Mouse (Mus musculus) adrenal gland, postnatal 36 days (tissue): Measurements from ENCODE around the gene Tex30. TPM values are rescaled to one million over a fixed set of nuclear protein-coding genes. Genes with fewer than 3 reads are reported as not detected.

Experiments
- DNase-seq, 2 experiments: peaks; one replicate each; pipeline ENCODE4 v3.0.0; 2021; ENCODE audit warnings: mixed read lengths in 1 of 2
- long read RNA-seq, 2 experiments: library from polyadenylated mRNA; stranded (forward); transcript quantifications; one replicate each; pipeline ENCODE4 v2.0.0; 2021; ENCODE audit warnings: borderline sequencing depth in 2 of 2
- total RNA-seq, 2 experiments: library from RNA; stranded (reverse); gene quantifications; 2 replicates each; pipeline ENCODE4 v1.2.3; 2021

The Tex30 gene
- total RNA-seq: 10 to 100 TPM; 10.4 to 14.9 TPM
- long read RNA-seq, experiment 1, partial matches to known transcripts: 0 of 5 reads
- long read RNA-seq, experiment 1, other reads (novel, unspliced or antisense): 1 of 5 reads
- long read RNA-seq, experiment 2, transcript Tex30-211 (6 exons, 960 nt): major isoform, 5 of 7 reads
- long read RNA-seq, experiment 2, partial matches to known transcripts: 1 of 7 reads
- long read RNA-seq, experiment 2, other reads (novel, unspliced or antisense): 0 of 7 reads

DNA sequence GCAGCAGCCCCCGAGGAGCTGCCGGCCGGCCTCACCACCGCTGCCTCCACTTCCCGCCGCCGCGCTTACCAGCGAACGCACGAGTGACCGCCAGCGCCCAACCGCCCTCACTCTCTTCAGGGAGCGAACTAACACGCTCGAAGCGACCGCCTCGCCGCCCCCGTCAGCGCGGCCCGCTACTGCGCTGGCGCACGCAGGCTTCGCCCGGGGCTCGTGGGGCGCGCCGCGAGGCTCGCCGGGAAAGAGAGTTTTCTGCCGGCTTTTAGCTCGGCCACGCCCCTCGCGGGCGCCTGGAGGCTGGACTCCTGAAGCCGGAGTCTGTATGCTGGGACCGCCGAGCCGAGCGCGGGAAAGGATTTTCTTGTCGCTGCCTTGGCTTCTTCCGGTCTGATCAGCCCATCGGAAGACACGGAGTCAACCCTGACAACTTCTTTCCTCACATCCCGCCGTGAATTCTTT, at the start of gene Tex30:
Gene Tex30 (minus strand): TSS at position 183 of the 459 bp plus-strand sequence.
- DNase-seq: peak; percentile 97

DNA sequence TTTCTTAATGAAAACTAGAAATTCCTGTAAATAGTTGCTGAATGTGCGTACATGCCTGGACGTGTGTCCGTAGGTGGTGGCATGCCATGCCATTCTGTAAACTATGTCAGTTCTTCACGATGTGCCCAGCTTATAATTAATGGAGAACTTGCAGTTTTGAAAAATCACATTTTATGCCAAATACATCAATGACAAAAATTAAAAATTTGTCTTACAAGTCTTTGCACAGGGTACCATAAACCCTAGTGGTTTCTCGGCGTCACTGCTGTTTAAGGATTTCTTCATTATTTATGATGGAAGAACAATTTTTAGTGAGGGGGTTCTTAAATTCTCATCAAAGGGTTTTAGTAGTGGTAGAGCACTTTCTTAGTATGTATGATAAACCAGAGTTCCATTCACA, 46.5 kb upstream of the Tex30 start:
- DNase-seq: no peak

DNA sequence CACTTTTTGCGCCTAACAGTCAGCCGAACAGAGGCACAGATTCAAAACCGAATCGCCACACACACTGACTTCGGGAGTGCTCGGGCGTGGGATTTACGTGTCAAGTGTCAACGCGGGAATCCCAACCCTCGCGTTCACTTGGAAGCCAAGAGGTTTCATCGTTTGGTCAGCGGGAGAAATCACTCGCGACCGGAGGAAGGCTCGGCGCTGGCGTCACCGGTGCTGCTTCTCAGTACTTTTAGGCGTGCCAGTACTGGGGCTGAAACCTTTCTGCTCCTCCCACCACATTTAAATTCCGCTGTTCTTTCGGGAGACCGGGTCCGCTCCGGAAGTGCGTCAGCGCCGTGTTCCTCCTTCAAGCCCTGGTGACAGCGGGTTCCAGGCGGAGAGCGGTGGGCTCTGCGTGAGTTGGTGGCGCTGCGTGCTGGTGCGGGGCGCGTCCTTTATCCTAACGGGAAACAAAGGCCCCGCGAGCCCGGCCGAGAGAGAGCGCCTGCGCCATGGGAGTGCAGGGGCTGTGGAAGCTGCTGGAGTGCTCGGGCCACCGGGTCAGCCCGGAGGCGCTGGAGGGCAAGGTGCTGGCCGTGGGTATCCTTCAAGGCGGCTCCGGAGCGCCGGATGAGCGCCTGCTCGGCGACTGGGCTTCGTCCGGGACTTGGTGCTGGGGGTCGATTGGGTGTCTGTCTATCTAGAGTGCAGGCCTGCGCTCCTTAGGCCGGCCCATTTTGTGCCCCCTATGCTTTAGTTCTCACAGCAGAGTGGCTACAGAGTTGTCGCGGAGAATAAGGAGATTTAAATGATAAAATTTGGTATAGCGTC, 45.5 kb upstream of the Tex30 start, which contains the start of gene Ercc5:
Gene Ercc5 (plus strand): TSS at position 182 of the 819 bp plus-strand sequence.
- peak; percentile 90 to 92 for DNase-seq

DNA sequence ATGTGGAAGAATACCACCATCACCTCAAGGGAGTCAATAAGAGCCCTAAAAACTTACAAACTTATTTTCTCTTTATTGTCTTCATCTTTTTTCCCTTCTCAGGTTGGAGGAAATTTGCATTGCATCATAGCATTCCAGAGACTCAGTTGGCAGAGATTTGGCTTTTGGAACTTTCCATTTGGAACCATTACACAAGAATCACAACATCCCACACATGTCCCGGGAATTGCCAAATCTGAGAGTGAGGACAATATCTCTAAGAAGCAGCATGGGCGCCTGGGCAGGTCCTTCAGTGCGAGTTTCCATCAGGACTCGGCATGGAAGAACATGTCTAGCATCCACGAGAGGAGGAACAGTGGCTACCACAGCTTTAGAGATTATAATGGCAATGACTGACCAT, 40.5 kb upstream of the Tex30 start:
- DNase-seq: no peak

DNA sequence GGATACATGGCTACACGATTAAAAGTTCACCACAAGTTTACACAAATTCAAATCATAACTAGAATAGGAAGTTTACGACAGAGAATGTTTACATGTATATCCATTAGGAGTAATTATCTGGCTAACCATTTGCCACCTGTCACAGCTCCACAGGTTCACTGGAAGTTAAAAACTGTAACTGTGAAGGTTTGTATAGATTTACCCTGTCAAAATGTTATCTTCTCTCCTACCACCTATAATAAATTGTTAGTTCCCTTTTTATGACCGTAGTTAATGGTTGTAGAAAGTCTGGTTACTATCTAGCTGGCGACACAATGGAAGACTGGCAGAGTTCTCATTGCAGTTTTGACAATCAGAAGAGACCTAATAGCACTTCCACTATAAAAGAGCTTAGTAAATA, 38.0 kb upstream of the Tex30 start:
- no peak for DNase-seq

DNA sequence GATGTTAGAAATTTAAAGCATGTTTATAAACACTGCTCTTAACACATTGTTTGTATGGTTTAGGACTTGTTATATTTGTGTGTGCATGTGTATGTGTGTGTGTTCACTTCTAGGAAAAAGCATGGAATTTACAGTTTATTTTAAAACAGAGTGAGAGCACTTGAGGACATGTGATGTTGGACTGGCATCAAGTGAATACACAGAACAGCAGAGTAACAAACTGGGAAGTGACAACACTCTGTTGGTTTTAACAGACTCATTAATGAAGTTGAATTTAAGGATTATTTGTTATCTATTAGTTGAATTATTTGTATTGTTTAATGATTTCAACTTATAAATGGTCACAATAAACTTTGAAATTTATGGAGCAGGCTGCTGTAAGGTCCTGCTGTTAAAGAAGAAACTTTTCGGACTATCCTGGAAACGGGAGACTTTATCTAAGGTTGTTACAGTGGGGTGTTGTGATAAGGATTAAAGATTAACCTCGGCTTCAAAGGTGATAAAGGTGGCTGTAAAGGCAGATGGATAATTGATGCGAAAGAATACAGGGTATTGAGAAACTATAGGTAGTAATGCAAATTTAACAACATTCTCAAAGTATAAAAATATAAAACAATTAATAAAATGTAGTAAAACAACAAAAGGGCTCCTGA, 27.8 kb upstream of the Tex30 start:
- DNase-seq: no peak

DNA sequence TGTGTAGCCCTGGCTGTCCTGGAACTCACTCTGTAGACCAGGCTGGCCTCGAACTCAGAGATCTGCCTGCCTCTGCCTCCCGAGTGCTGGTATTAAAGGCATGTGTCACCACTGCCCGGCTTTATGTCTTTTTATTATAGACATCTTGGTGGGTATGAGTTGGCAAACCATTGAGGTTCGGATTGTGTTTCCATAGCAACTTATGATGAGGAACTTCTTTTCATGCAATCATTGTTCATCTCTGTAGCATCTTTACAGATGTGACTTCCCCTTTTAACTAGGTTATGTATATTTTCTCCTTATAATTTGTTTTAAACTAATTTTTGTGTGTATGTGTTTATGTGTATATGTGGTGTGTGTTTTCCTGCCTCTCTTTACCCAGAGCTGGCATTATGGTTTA, 23.3 kb upstream of the Tex30 start:
- DNase-seq: no peak

DNA sequence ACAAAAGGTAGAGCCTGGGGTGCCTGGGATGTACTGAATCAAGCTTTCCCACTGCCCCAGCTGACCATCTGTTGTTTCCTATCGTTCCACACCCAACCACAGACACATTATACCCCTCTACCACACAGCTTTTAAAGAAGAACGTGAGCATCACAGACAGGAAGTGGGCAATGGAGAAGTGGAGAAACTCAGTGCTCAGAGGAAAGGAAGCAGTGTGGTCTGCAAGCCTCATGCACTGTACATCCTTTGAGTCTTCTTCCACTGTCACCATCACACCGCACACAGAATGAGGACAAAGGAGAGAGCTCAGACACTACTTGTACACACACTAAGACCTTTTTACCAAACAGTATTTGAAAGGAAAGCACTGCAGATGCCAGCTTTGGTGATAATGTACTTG, 20.0 kb upstream of the Tex30 start:
- DNase-seq: no peak

DNA sequence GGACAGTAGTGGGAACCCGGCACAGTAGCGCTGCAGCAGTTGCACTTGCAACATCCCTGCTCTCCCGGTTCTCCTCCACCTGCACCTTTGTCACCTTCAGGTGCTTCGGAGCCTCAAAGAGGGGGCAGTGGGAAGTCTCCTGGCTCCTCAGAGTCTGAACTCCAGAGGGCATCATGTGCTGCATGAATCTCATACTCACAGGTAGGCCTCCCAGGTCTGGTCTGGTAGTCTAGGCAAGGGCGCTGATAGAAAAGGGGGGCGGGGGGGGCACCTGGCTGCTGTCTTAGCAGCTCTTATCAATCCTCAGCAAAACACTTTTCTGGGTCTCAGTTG, 17.8 kb upstream of the Tex30 start:
- DNase-seq: no peak

DNA sequence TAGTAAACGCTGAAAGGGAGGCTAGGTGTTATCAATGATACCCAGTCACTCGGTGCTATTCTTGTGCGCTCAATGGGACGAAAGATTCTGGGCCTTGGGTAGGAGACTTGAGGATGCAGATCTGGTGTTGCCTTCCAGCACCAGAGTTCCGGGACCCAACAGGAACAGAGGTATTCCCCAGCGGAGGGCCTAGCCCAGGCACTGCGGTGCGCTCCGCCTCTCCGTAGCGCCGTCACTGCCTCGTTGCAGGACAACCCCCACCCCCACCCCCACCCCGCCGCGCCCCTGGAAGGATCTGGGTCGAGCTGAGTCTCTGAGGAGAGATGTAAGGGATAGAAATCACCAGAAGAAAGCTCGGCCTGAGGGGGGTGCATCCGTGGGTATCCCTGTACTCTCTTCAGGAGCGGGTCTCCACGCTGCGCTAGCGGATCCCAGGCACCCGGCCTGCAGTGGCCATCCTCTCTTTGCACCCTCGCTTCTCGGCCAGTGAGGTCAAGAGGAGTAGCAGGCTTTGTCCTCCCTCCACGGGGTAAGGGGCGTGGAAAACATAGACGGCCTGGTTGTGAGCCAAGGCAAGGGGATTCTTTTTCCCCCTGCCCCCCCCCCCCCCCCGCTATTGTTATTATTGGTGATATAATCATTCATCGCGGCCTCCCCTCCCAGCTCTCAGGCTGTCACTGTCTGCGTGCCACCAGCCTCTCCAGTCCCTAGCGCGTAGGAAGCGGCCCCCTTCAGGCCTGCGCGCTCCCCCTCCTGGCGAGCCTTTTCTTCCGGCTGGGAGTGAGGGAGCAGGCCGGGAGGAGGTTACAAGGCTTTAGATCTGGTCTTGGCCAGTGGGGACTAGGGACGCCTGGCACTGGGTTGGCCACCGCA, 17.2 kb upstream of the Tex30 start:
- DNase-seq: peak; percentile 89 to 90

DNA sequence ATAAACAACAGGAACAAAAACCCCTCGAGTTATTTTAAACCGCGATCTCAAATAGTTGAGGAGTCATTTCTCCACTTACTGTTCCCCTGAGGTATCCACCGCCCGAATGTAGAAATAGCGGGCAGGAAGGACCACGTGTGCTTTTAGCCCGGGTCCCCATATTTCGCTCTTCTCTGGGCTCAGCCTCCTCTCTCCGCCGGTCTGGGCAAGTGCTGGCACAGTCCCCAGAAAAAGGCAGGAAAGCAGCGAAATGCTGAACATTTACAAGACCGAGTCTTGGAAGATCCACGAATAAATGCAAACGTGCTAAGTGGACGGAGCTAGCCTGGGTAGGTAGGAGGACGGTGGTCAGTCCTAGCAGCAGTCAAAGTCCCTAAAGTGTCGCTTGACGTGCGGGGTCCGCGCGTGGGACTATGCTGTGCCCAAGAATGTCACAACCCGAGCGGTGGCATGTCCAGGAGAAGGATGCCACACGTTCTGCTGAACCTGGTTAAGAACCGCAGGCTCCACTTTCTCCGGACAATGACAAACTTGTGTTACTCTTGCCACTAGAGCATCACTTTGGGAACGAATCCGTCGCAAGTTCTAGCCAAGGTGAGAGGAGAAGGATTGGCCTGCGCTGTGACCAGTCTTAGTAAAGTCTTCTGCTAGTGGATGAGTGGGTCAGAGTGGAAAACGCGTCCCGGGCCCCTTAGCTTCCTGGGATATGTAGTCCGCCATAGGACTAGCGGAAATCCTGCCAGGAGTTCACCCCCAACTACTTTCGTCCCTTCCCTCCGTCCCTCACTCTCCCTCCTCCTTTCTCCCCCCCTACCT, 16.2 kb upstream of the Tex30 start, which contains the start of the genes Kdelc1 and Bivm:
Gene Kdelc1 (minus strand): TSS at position 570 of the 816 bp plus-strand sequence.
Gene Bivm (plus strand): TSS at position 719 of the 816 bp plus-strand sequence.
- peak; percentile 88 to 89 for DNase-seq

DNA sequence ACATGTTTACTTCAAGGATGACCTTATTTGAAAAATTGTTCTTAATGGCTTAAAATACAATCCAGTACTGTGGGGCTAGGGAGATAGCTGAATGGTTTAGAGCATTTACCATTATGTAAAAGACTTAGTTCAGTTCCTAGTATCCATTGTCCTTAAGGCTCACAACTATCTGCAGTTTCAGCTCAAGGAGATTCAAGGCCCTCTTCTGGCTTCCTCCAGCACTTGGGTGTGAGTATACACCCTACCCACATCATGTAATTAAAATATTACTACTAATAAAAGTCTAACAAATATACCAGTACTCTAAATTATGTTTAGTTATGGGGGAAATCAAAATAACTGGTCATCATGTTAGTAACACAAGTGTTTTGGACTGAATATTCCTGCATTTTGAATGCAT, 15.3 kb upstream of the Tex30 start:
- DNase-seq: no peak

DNA sequence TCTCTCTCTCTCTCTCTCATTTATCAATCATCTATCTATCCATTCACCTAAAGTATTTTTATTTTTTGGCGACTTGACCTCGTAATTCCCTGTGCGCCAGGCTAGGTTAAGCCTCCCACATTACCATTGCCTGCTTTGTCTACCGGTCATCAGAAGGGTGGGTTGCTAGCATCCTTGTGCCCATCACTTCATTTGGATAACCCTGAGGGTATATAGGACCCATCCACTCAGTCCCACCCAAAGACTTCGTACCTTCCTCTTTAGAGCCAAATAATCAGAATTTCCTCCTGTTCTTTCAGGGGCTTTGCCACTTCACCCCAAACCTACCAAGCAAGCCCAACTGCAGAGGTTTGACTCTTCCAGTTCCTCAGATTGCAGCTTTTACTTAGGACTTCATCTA, 698 bp upstream of the Tex30 start:
- DNase-seq: no peak

DNA sequence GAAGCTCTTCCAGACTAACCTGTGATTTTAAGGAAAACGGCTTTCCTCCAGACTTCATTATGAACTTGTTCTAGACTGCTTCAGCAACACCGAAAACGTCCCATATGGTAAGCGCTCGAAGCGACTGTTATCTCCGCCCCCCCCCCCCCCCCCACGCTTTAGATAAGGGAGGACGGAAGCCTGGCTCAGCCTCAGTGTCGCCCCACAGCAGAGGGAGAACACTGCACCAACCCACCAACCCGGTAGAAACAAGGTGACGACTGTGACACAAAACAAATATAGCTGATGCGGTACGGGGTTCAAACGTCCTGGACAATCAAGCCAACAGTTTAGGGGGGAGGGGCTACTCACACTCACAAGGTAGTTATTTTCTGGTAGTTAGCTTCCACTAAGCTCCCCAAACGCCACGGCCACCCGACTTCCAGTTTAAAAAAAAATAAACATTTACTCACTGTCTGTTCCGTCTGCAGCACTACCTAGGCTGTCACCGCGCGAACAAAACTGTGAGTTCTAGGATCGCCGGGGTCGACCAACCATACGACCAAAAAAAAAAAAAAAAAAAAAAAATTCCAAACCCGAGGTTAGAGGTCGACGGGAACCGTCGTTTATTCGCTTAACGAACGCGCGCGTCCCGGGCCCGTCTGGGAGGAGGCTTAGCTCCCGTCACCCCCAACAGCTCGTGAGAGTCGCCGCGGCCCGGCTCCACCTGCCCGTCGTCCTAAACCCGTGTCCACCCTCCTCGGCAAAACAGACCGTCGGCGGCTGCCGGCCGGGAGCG, 604 bp downstream of the Tex30 start:
- DNase-seq: peak; percentile 20 to 32

DNA sequence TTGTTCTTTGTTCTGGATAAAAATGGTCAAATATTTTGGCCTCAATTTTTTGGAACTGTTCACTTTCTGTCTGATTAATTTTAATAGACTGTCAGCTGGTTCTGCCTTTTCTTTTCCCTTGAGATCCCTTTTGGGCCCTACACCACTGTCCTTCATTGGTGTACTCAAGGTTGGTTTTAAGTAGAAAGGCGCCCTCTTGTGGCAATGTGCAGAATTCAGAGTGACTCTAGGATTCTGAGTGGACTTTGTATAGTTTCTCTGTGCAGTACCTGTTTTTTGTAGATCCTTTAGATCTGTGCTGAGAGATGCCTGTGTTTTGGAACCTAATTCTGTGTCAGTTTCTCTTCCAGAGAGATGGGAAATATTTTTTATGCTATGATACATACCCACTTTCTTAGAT, 37.6 kb downstream of the Tex30 start:
- DNase-seq: peak; percentile 63 to 70

DNA sequence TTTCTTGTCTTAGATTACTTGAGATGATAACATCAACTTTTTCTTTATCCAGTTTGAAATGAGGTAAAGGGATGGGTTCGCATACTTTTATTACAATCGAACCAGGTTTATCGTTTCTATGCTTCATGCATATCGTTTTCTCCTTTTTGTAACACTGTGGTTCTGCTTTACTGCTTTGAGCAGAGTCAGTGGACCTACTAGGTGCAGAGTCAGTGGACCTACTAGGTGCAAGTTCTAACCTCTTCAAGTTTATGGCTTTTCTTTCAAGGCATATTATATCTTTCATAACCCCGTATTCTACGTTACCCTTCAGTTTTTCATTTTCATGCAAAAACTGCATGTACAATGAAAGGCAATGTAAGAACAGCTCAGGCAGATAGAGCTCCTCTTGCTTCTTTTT, 38.8 kb downstream of the Tex30 start:
- DNase-seq: no peak

DNA sequence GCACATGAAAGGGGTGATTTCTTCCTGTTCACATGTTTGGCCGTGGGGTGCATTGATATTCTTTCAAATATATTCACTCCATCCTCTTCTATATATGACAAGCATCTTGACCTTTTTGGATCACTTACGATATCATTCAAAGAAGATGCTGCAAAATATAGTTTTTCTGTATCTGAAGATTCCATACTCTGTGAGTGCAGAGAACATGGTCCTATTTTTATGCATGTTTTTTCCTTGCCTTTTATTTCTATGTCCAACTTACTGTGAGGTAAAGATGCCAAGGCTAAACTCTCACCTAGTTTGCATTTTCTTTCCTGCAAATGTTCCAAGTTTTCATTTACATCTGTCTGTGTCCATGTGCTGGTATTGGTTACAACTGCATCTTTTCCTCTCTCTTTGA, 40.4 kb downstream of the Tex30 start, which contains the start of gene Gm8251:
Gene Gm8251 (minus strand): TSS at position 101 of the 400 bp plus-strand sequence.
- no peak for DNase-seq

DNA sequence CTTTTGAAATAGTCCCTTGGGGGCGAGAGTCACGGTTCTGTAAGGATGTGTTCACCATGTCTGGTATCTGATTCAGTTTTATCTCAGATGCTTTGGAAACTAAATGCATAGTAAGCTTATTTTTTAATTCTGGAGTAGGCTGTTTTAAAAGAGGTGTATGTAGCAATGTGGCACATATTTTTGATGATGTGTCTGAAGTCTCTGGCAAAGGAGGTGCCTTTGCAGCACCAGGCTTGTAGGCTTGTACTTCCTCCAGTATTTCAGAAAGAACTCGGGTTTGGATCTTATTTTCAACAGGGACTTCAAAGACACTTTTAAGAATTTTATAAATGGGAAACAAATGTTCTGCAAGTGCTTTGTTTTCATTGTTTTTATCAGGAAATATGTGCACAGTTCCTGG, 44.4 kb downstream of the Tex30 start:
- DNase-seq: no peak

DNA sequence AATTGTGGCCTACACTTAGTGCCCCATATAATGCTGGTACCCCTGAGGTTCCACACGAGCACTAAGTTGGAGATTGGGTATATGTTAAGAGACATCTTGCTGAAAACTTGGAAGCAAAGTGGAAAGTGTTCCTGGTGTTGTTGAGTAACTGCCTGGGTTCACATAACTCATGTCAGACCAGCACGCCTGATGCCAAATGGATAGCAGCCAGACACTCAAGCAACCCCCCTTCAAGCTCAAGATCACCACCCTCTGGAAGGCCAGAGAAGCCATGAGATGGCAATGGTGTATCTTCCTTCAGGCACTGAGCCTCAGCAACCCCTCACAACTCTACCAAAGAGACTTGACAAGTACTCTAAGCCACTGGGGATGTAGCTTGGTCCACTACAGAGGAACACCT, 55.7 kb downstream of the Tex30 start:
- DNase-seq: peak; percentile 71 to 74

DNA sequence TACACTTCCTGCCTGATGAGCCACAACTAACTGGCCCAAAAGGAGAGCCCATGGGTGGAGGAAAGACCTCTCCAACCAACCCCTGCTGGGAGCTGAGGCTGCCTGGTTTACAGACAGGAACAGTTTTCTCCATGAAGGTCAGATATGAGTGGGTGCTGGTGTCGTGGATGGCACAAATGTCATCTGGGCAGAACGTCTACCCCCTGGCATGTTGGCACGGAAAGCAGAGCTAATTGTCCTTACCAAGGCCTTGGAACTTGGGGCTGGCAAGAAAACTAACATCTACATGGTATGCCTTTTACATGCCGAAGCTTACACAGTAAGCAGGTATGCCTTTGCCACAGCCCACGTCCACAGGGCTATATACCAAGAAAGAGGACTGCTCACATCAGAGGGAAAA, 56.6 kb downstream of the Tex30 start:
- DNase-seq: peak; percentile 61 to 66
